Mouse (Mus musculus) neural tube, embryonic 12.5 days (tissue): ENCODE results near the gene Mfsd6. TPM values are rescaled to one million over a fixed set of nuclear protein-coding genes. Genes with fewer than 3 reads are reported as not detected.

Source experiments
- ATAC-seq: fragments of 200-750 bp; cut with Nextera tagmentation; 2 replicates; pipeline ENCODE4 v1.8.0; 2017; ENCODE audit warnings: low read depth, mild to moderate bottlenecking, moderate TSS enrichment, moderate library complexity; ENCODE audit not compliant: low FRiP score
- H3K27ac ChIP-seq: fragments of 300-500 bp; sonication (generic); 2 replicates; pipeline ENCODE4 v1.5.1; 2016
- H3K27me3 ChIP-seq: fragments of 300-500 bp; sonication (generic); replicated peaks from 2 replicates; pipeline ENCODE4 v1.6.1; 2016; ENCODE audit warnings: mild to moderate bottlenecking
- H3K36me3 ChIP-seq: fragments of 300-500 bp; sonication (generic); 2 replicates; pipeline ENCODE4 v1.6.1; 2016; ENCODE audit warnings: mild to moderate bottlenecking
- H3K4me1 ChIP-seq: fragments of 300-500 bp; sonication (generic); 2 replicates; pipeline ENCODE4 v1.6.1; 2016
- H3K4me2 ChIP-seq: fragments of 300-500 bp; sonication (generic); replicated peaks from 2 replicates; pipeline ENCODE4 v1.6.1; 2016; ENCODE audit warnings: mild to moderate bottlenecking
- H3K4me3 ChIP-seq: fragments of 300-500 bp; sonication (generic); 2 replicates; pipeline ENCODE4 v1.5.1; 2016
- H3K9ac ChIP-seq: fragments of 300-500 bp; sonication (generic); 2 replicates; pipeline ENCODE4 v1.6.1; 2016; ENCODE audit warnings: mild to moderate bottlenecking
- H3K9me3 ChIP-seq: fragments of 300-500 bp; sonication (generic); 2 replicates; pipeline ENCODE4 v1.6.1; 2016; ENCODE audit warnings: mild to moderate bottlenecking
- WGBS: fragments of 180-500 bp; shearing (Covaris S2); methylation state at CpG from one replicate; pipeline ENCODE4 v1.1.7; 2016; 5-methylcytosine and 5-hydroxymethylcytosine counted together
- polyA plus RNA-seq: library from polyadenylated mRNA; unstranded; fragments of >200 nt; fragmentation: Nextera tagmentation; extraction: Ambion mirVana; gene quantifications from 2 replicates; pipeline ENCODE4 v1.2.1, GENCODE M21; 2016

Gene Mfsd6
- polyA plus RNA-seq, 1 experiment from 2014 or later, result 8.0 TPM

- Histone ChIP-seq H3K27me3 (no peaks in the 10 kb centered on the region), H3K9me3 (no peaks in the 10 kb centered on the region), H3K27ac (peak within 1 kb of the TSS; percentile 53), H3K36me3 (peaks cover 6% of the 10 kb centered on the region; the same call in 1 of the 2 replicates), H3K4me1 (peaks cover 7% of the 10 kb centered on the region; the same call in 1 of the 2 replicates), H3K9ac (peak within 1 kb of the TSS; percentile 85), H3K4me3 (peak within 1 kb of the TSS; percentile 91), H3K4me2 (peak within 1 kb of the TSS; percentile 66)
- ATAC-seq, result peak; percentile 96
- WGBS, result under 1% methylated on average over 44 of the region's 44 CpGs
Measured at GRCm38 (mm10) chr1:52630248-52630936, 96.9 kb downstream of the Mfsd6 start, which contains the start of gene Nemp2. Gene Nemp2 (plus strand): TSS chr1:52630703.

- H3K27ac ChIP-seq, result no peak overlapping the region
- ATAC-seq, result no peak
- no peak overlapping the region for H3K9ac ChIP-seq
- no peaks in the 10 kb centered on the region for H3K27me3 ChIP-seq
- no peaks in the 10 kb centered on the region for H3K36me3 ChIP-seq
- no peaks in the 10 kb centered on the region for H3K4me1 ChIP-seq
- H3K9me3 ChIP-seq, result no peaks in the 10 kb centered on the region
- no peak overlapping the region for H3K4me2 ChIP-seq
- H3K4me3 ChIP-seq, result no peak overlapping the region
Measured at GRCm38 (mm10) chr1:52620442-52620841, 106.8 kb downstream of the Mfsd6 start.

GRCm38 (mm10) chr1:52618217-52618616, 109.0 kb downstream of the Mfsd6 start:
- 89% methylated on average over 1 of the region's 1 CpGs for WGBS
- Histone ChIP-seq H3K4me2 (no peak overlapping the region), H3K4me1 (no peaks in the 10 kb centered on the region), H3K4me3 (no peak overlapping the region), H3K27ac (no peak overlapping the region), H3K36me3 (no peaks in the 10 kb centered on the region), H3K27me3 (no peaks in the 10 kb centered on the region), H3K9me3 (no peaks in the 10 kb centered on the region), H3K9ac (no peak overlapping the region)
- ATAC-seq, result no peak

GRCm38 (mm10) chr1:52608486-52608885, 118.8 kb downstream of the Mfsd6 start:
- H3K4me3 ChIP-seq, result no peak overlapping the region
- no peaks in the 10 kb centered on the region for H3K36me3 ChIP-seq
- no peak overlapping the region for H3K9ac ChIP-seq
- H3K4me1 ChIP-seq, result no peaks in the 10 kb centered on the region
- ATAC-seq, result no peak
- 90% methylated on average over 4 of the region's 4 CpGs for WGBS
- H3K4me2 ChIP-seq, result no peak overlapping the region
- H3K9me3 ChIP-seq, result no peaks in the 10 kb centered on the region
- no peaks in the 10 kb centered on the region for H3K27me3 ChIP-seq
- H3K27ac ChIP-seq, result no peak overlapping the region

GRCm38 (mm10) chr1:52607700-52608099, 119.6 kb downstream of the Mfsd6 start:
- Histone ChIP-seq H3K4me2 (no peak overlapping the region), H3K9ac (no peak overlapping the region), H3K4me3 (no peak overlapping the region), H3K9me3 (no peaks in the 10 kb centered on the region), H3K27me3 (no peaks in the 10 kb centered on the region), H3K27ac (no peak overlapping the region), H3K4me1 (no peaks in the 10 kb centered on the region), H3K36me3 (no peaks in the 10 kb centered on the region)
- 88% methylated on average over 1 of the region's 1 CpGs for WGBS
- no peak for ATAC-seq

Other genes with a start within 250 kb of the Mfsd6 start
- gene Nab1, start 226.8 kb downstream of the Mfsd6 start, polyA plus RNA-seq, result 8.8 and 11.6 TPM in 2 replicates
- 8.1 and 9.1 TPM in 2 replicates for gene Nemp2, start 96.8 kb downstream of the Mfsd6 start, polyA plus RNA-seq
- 20.4 and 21.2 TPM in 2 replicates for gene Inpp1, start 90.2 kb upstream of the Mfsd6 start, polyA plus RNA-seq
- 30.5 and 33.1 TPM in 2 replicates for gene Hibch, start 117.5 kb upstream of the Mfsd6 start, polyA plus RNA-seq